Mouse (Mus musculus): ENCODE results near the gene Utp6. TPM values are rescaled to one million over a fixed set of nuclear protein-coding genes. Genes with fewer than 3 reads are reported as not detected.

The Utp6 gene
- polyA plus RNA-seq, 1 experiment from 2014 or later: 33.1 TPM

DNA sequence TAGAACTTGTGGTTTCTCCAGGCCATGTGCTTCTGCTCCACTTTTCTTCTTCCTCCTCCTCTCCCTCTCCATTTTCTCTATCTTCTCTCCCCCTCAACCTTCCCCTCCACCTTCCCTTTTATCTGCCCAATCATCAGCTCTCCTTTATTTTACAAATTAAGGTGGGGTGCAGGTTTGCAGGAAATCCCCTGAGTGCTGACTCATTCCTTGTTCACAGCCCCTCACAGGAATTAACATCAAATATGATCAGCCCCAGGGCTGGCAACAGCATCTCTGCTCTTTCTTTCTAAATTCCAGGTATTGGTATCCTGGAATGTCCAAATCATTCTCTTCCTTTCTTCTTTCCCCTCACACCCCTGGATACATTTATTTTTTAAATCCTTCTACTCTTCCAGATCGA is 14.0 kb upstream of the Utp6 start:
- Histone ChIP-seq H3K36me3 (ENCODE audit: insufficient read depth, low read length) (no peaks in the 10 kb centered on the region), H3K9ac (ENCODE audit: low read depth, low read length) (no peak overlapping the region), H3K27ac (no peak overlapping the region), H3K9me3 (replicated peaks; ENCODE audit: low read length) (no peaks in the 10 kb centered on the region), H3K27me3 (ENCODE audit: insufficient read depth, low read length) (peaks cover 9% of the 10 kb centered on the region; the same call in 1 of the 2 replicates), H3K4me2 (ENCODE audit: low read length) (no peak overlapping the region), H3K4me3 (replicated peaks; ENCODE audit: low read depth, low read length) (no peak overlapping the region), H3K4me1 (replicated peaks; ENCODE audit: insufficient read depth, low read length) (peaks cover 3% of the 10 kb centered on the region; the same call in 1 of the 2 replicates)
- WGBS: 96% methylated on average over 1 of the region's 1 CpGs
- TF ChIP-seq CTCF (IDR thresholded peaks at IDR 0.05; ENCODE audit: low read depth): no peak
- DNase-seq (ENCODE audit: low spot score): no peak
- no peak for ATAC-seq (replicated peaks; ENCODE audit: low FRiP score, low read depth)

DNA sequence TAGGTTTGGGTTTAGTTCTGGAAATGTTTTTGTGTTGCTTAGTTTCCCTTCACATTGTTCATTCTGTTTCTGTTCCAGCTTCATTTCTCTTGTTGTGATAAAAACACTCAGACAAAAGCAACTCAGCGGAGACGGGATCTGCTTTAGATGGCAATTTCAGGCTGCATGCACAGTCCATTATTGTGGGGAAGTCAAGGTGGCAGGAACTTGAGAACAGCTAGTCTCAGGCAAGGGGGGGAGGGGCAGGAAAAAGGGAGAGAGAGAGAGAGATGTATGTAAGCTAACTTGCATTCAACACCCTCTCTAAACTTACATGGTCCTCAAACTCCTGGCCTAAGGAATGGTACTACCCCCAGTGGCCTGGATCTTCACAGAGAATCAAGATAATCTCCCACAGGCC is 13.2 kb upstream of the Utp6 start:
- TF ChIP-seq CTCF (IDR thresholded peaks at IDR 0.05; ENCODE audit: low read depth): no peak
- Histone ChIP-seq H3K36me3 (ENCODE audit: insufficient read depth, low read length) (no peaks in the 10 kb centered on the region), H3K9me3 (replicated peaks; ENCODE audit: low read length) (no peaks in the 10 kb centered on the region), H3K9ac (ENCODE audit: low read depth, low read length) (no peak overlapping the region), H3K27me3 (ENCODE audit: insufficient read depth, low read length) (peaks cover 9% of the 10 kb centered on the region; the same call in 1 of the 2 replicates), H3K4me1 (replicated peaks; ENCODE audit: insufficient read depth, low read length) (peaks cover 3% of the 10 kb centered on the region; the same call in 1 of the 2 replicates), H3K4me3 (replicated peaks; ENCODE audit: low read depth, low read length) (no peak overlapping the region), H3K4me2 (ENCODE audit: low read length) (no peak overlapping the region), H3K27ac (no peak overlapping the region)
- ATAC-seq (replicated peaks; ENCODE audit: low FRiP score, low read depth) (no peak), DNase-seq (ENCODE audit: low spot score) (no peak)
- 74% methylated on average over 2 of the region's 2 CpGs for WGBS

DNA sequence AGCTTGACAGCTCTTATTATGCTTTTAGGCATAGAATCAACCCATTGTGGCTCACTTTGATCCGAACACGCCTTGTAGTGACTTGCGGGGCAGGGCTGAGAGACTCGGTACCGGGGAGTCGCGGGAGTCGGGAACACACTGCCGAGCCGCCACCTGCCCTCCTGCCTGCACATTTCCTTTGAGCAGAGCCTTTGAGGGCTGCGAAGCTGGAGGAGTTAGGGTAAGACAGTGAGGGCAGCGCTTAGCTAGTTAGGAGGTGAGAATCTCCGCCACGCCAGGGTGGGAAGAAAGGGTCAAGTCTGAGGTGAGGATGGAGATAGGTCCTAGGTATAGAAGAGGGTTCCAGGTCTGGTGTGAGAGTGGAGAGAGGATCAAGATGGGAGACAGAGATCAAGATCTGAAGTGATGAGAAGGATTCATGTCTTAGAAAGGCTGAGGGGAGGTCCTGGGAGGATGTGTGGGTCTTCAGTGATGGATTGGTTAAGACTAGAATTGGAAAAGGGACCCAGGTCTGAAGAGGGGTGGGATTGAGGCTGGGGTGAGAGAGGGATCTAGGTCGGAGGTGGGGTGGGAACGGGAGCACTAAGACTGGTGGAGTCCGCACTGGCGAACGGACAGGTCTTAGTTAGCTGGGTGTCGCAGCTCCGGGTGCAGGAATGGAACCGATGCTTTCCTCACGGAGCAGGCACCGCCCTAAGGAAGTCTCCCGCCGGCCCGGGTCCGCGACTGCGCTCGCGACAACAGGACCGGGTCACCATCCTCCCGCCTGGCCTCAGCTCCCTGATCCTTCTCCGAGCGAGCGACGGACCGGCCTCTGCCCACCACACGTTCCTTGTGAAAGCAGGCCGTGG is 11.7 kb upstream of the Utp6 start:
- peak; percentile 43 for DNase-seq (ENCODE audit: low spot score)
- WGBS: under 1% methylated on average over 41 of the region's 41 CpGs
- Histone ChIP-seq H3K36me3 (ENCODE audit: insufficient read depth, low read length) (no peaks in the 10 kb centered on the region), H3K9ac (ENCODE audit: low read depth, low read length) (peak overlapping the region; percentile 19; the same call in 1 of the 2 replicates), H3K4me2 (ENCODE audit: low read length) (peak overlapping the region; percentile 67), H3K9me3 (replicated peaks; ENCODE audit: low read length) (no peaks in the 10 kb centered on the region), H3K27ac (no peak overlapping the region), H3K27me3 (ENCODE audit: insufficient read depth, low read length) (peaks cover 9% of the 10 kb centered on the region; the same call in 1 of the 2 replicates), H3K4me1 (replicated peaks; ENCODE audit: insufficient read depth, low read length) (peaks cover 3% of the 10 kb centered on the region; the same call in 1 of the 2 replicates), H3K4me3 (replicated peaks; ENCODE audit: low read depth, low read length) (peak overlapping the region; percentile 43)
- no peak for TF ChIP-seq CTCF (IDR thresholded peaks at IDR 0.05; ENCODE audit: low read depth)
- ATAC-seq (replicated peaks; ENCODE audit: low FRiP score, low read depth): no peak

DNA sequence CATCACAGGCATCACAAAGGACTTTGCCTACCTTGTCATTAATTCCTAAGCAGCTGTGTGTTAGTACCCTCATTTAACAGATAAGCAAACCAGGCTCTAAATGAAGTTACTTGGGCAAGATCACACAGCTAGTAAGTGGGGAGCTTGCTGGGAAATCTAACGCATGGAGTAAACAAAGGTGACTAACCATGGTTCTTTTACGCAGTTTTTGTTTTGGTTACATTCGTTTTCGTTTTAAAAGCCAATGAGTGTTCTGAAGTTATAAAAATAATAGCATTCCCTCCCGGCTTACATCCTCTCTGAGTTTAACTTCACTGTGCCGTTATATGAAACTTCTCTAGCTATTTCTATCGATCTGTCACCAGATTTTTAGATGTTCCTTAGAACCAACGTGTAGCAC is 10.9 kb upstream of the Utp6 start:
- DNase-seq (ENCODE audit: low spot score): no peak
- H3K27ac ChIP-seq: no peak overlapping the region
- no peaks in the 10 kb centered on the region for H3K36me3 ChIP-seq (ENCODE audit: insufficient read depth, low read length)
- H3K4me3 ChIP-seq (replicated peaks; ENCODE audit: low read depth, low read length): peak overlapping the region; percentile 43
- H3K27me3 ChIP-seq (ENCODE audit: insufficient read depth, low read length): peaks cover 9% of the 10 kb centered on the region; the same call in 1 of the 2 replicates
- H3K9me3 ChIP-seq (replicated peaks; ENCODE audit: low read length): no peaks in the 10 kb centered on the region
- no peak for TF ChIP-seq CTCF (IDR thresholded peaks at IDR 0.05; ENCODE audit: low read depth)
- peak overlapping the region; percentile 67 for H3K4me2 ChIP-seq (ENCODE audit: low read length)
- H3K4me1 ChIP-seq (replicated peaks; ENCODE audit: insufficient read depth, low read length): peaks cover 3% of the 10 kb centered on the region; the same call in 1 of the 2 replicates
- WGBS: 15% methylated on average over 8 of the region's 8 CpGs
- ATAC-seq (replicated peaks; ENCODE audit: low FRiP score, low read depth): no peak
- H3K9ac ChIP-seq (ENCODE audit: low read depth, low read length): no peak overlapping the region

DNA sequence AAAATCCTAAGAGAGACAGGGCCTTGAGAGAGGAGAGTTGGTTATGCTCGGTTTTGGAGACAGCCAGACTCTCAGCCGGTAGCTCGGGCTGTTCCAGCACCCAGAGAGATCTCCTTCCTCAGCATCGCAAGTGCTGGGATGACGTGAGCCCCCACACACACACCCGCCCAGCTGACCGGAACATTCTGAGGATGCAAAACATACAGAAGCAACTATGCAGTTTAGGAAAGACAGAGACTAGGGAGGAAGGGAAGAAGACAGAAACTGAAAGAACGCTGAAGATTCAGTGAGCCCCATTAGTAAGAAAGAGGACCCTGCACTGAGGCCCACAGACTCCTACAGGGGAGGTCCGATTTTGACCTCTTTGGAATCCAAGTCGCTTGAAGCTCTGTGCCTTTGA is 5.6 kb upstream of the Utp6 start:
- 52% methylated on average over 10 of the region's 10 CpGs for WGBS
- no peak for ATAC-seq (replicated peaks; ENCODE audit: low FRiP score, low read depth)

DNA sequence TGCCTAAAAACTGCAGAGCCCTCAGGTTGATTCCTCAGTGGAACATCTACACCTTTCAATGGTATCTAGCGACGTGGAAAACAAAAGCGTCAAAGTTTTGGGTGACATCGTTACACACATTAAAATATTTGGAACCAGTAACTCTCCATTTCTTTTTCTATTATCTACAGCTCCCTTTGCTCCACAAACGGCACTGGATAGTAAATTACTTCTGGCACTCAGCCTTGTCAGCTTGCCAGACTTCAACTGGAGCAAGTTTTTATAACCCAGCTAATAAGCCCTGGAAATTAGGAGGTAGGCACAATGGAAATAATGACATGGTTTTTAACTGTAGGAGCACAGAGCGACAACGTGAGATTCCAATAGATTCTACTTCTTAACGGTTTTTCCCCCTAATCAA is 3.7 kb upstream of the Utp6 start:
- DNase-seq (ENCODE audit: low spot score) (no peak), ATAC-seq (replicated peaks; ENCODE audit: low FRiP score, low read depth) (no peak)
- Histone ChIP-seq H3K27me3 (ENCODE audit: insufficient read depth, low read length) (no peaks in the 10 kb centered on the region), H3K27ac (no peak overlapping the region), H3K4me2 (ENCODE audit: low read length) (no peak overlapping the region), H3K9ac (ENCODE audit: low read depth, low read length) (no peak overlapping the region), H3K4me1 (replicated peaks; ENCODE audit: insufficient read depth, low read length) (0 out of 2 replicates have a peak, but pooled peaks cover 3% of the 10 kb centered on the region), H3K9me3 (replicated peaks; ENCODE audit: low read length) (no peaks in the 10 kb centered on the region), H3K4me3 (replicated peaks; ENCODE audit: low read depth, low read length) (no peak overlapping the region), H3K36me3 (ENCODE audit: insufficient read depth, low read length) (no peaks in the 10 kb centered on the region)
- TF ChIP-seq CTCF (IDR thresholded peaks at IDR 0.05; ENCODE audit: low read depth): no peak
- 30% methylated on average over 8 of the region's 8 CpGs for WGBS

More for the DNA sequence above, 5.6 kb upstream of the Utp6 start:
- Histone ChIP-seq H3K27me3 (ENCODE audit: insufficient read depth, low read length) (0 out of 2 replicates have a peak, but pooled peaks cover under 1% of the 10 kb centered on the region), H3K9me3 (replicated peaks; ENCODE audit: low read length) (no peaks in the 10 kb centered on the region), H3K27ac (no peak overlapping the region), H3K4me1 (replicated peaks; ENCODE audit: insufficient read depth, low read length) (0 out of 2 replicates have a peak, but pooled peaks cover 3% of the 10 kb centered on the region), H3K4me2 (ENCODE audit: low read length) (0 out of 2 replicates have a peak overlapping the region, but pooled peaks have one; percentile 1), H3K36me3 (ENCODE audit: insufficient read depth, low read length) (no peaks in the 10 kb centered on the region), H3K9ac (ENCODE audit: low read depth, low read length) (no peak overlapping the region), H3K4me3 (replicated peaks; ENCODE audit: low read depth, low read length) (no peak overlapping the region)
- DNase-seq (ENCODE audit: low spot score): peak; percentile 28
- no peak for TF ChIP-seq CTCF (IDR thresholded peaks at IDR 0.05; ENCODE audit: low read depth)
